Mouse (Mus musculus): ENCODE results near the gene Mthfd1l. TPM values are rescaled to one million over a fixed set of nuclear protein-coding genes. Genes with fewer than 3 reads are reported as not detected.

The Mthfd1l gene
- total and polyA plus RNA-seq, 3 experiments = 84.0 to 94.8 (median 90.3) TPM

- no peak overlapping the region for H3K9ac ChIP-seq (ENCODE audit: insufficient read depth, low read depth)
- no peaks in the 10 kb centered on the region for H3K9me3 ChIP-seq (replicated peaks; ENCODE audit: low read length)
- in situ Hi-C loops (cut with MboI; ENCODE audit: low pct_ligation_motif_present, low pct_unique_long_range_greater_than_20kb, low sequenced_read_pairs) (loop anchor here (10.0 to 25.0 kb wide), 2 partner anchors 406 to 603 kb away; no protein-coding TSS in a partner anchor), dilution Hi-C loops (cut with MboI; ENCODE audit: extremely low pct_ligation_motif_present, extremely low pct_unique_long_range_greater_than_20kb, low sequenced_read_pairs) (no loop called here)
- DNase-seq (ENCODE audit: extremely low read depth) = no peak
- H3K27me3 ChIP-seq (replicated peaks) = no peaks in the 10 kb centered on the region
- no peak for TF ChIP-seq ELF1 (IDR thresholded peaks at IDR 0.05; ENCODE audit: low read depth, low read length)
- TF ChIP-seq NELFE (IDR thresholded peaks at IDR 0.05; ENCODE audit: low read depth, low read length) = no peak
- TF ChIP-seq PAX5 (IDR thresholded peaks at IDR 0.05; ENCODE audit: low read length) = no peak
- no peak for TF ChIP-seq CHD1 (IDR thresholded peaks at IDR 0.05; ENCODE audit: low read depth, low read length)
- no peak for TF ChIP-seq MEF2A (IDR thresholded peaks at IDR 0.05; ENCODE audit: borderline replicate concordance, low read depth, low read length)
- no peak for TF ChIP-seq ZNF384 (IDR thresholded peaks at IDR 0.05; ENCODE audit: low read depth, low read length)
- no peak for TF ChIP-seq E2F4 (IDR thresholded peaks at IDR 0.05; ENCODE audit: insufficient replicate concordance, low read depth, low read length)
- TF ChIP-seq USF1 (IDR thresholded peaks at IDR 0.05; ENCODE audit: low read depth, low read length) = no peak
- TF ChIP-seq MXI1 (IDR thresholded peaks at IDR 0.05; ENCODE audit: low read depth, low read length) = no peak
- TF ChIP-seq CTCF (conservative IDR thresholded peaks at IDR 0.05 in 1 of 2, IDR thresholded peaks at IDR 0.05 in 1 of 2; ENCODE audit: low read depth in 2 of 2, low read length in 2 of 2) = no peak
- no peak for TF ChIP-seq ZKSCAN1 (IDR thresholded peaks at IDR 0.05; ENCODE audit: borderline replicate concordance, low read depth, low read length)
- no peak for TF ChIP-seq JUN (IDR thresholded peaks at IDR 0.05; ENCODE audit: insufficient read depth, low read depth, low read length)
- no peak for TF ChIP-seq USF2 (conservative IDR thresholded peaks at IDR 0.05; ENCODE audit: low read depth, low read length)
- no peak for TF ChIP-seq MAFK (IDR thresholded peaks at IDR 0.05; ENCODE audit: insufficient replicate concordance, low read length)
- TF ChIP-seq MAZ (IDR thresholded peaks at IDR 0.05; ENCODE audit: low read depth, low read length) = no peak
- TF ChIP-seq POLR2A (IDR thresholded peaks at IDR 0.05; ENCODE audit: low read depth, low read length) = no peak
- no peak for TF ChIP-seq UBTF (IDR thresholded peaks at IDR 0.05; ENCODE audit: low read depth, low read length)
- no peak for TF ChIP-seq GABPA (IDR thresholded peaks at IDR 0.05; ENCODE audit: insufficient replicate concordance, low read depth, low read length)
- H3K4me3 ChIP-seq (replicated peaks in 1 of 3; ENCODE audit: low read depth in 2 of 3, low read length in 2 of 3, poor library complexity in 1 of 3) = no peak overlapping the region
- H3K79me2 ChIP-seq (replicated peaks; ENCODE audit: control insufficient read depth, extremely low read depth, insufficient read depth, poor library complexity, severe bottlenecking) = no peaks in the 10 kb centered on the region
- no peaks in the 10 kb centered on the region for H3K36me3 ChIP-seq (replicated peaks in 1 of 2; ENCODE audit: control insufficient read depth in 1 of 2, insufficient read depth in 1 of 2, low read length in 1 of 2)
- peaks cover 3 to 12% of the 10 kb centered on the region in 2 experiments; a peak in 1 of 4 replicates for H3K4me1 ChIP-seq (ENCODE audit: control insufficient read depth in 1 of 2, insufficient read depth in 2 of 2)
- no peak overlapping the region for H3K27ac ChIP-seq (ENCODE audit: insufficient read depth, low read depth)
- H3K4me2 ChIP-seq (ENCODE audit: insufficient read depth, low read depth, poor library complexity, severe bottlenecking) = no peak overlapping the region
These were observed 32.3 kb upstream of the Mthfd1l start for GRCm38 (mm10) chr10:3940596-3940975.

GRCm38 (mm10) chr10:3941054-3941757 is 31.7 kb upstream of the Mthfd1l start:
- H3K36me3 ChIP-seq (replicated peaks in 1 of 2; ENCODE audit: control insufficient read depth in 1 of 2, insufficient read depth in 1 of 2, low read length in 1 of 2) = no peaks in the 10 kb centered on the region

More at GRCm38 (mm10) chr10:3941054-3941757, 31.7 kb upstream of the Mthfd1l start:
- Histone ChIP-seq H3K4me2 (ENCODE audit: insufficient read depth, low read depth, poor library complexity, severe bottlenecking) (no peak overlapping the region), H3K9ac (ENCODE audit: insufficient read depth, low read depth) (no peak overlapping the region), H3K4me3 (replicated peaks in 1 of 3; ENCODE audit: low read depth in 2 of 3, low read length in 2 of 3, poor library complexity in 1 of 3) (no peak overlapping the region), H3K27me3 (replicated peaks) (no peaks in the 10 kb centered on the region), H3K27ac (ENCODE audit: insufficient read depth, low read depth) (no peak overlapping the region), H3K9me3 (replicated peaks; ENCODE audit: low read length) (no peaks in the 10 kb centered on the region), H3K4me1 (ENCODE audit: control insufficient read depth in 1 of 2, insufficient read depth in 2 of 2) (peaks cover 3 to 12% of the 10 kb centered on the region in 2 experiments; a peak in 1 of 4 replicates), H3K79me2 (replicated peaks; ENCODE audit: control insufficient read depth, extremely low read depth, insufficient read depth, poor library complexity, severe bottlenecking) (no peaks in the 10 kb centered on the region)
- TF ChIP-seq SMC3 (IDR thresholded peaks at IDR 0.05; ENCODE audit: low read depth, low read length) = no peak
- TF ChIP-seq ZNF384 (IDR thresholded peaks at IDR 0.05; ENCODE audit: low read depth, low read length) = no peak
- TF ChIP-seq POLR2A (IDR thresholded peaks at IDR 0.05; ENCODE audit: low read depth, low read length) = no peak
- TF ChIP-seq ETS1 (conservative IDR thresholded peaks at IDR 0.05; ENCODE audit: low read depth, low read length) = no peak
- TF ChIP-seq MXI1 (IDR thresholded peaks at IDR 0.05; ENCODE audit: low read depth, low read length) = no peak
- no peak for TF ChIP-seq SIN3A (IDR thresholded peaks at IDR 0.05; ENCODE audit: low read length)
- no peak for TF ChIP-seq IRF4 (IDR thresholded peaks at IDR 0.05; ENCODE audit: low read depth, low read length)
- no peak for TF ChIP-seq NELFE (IDR thresholded peaks at IDR 0.05; ENCODE audit: low read depth, low read length)
- no peak for TF ChIP-seq MAX (IDR thresholded peaks at IDR 0.05; ENCODE audit: low read length)
- TF ChIP-seq ZMIZ1 (IDR thresholded peaks at IDR 0.05; ENCODE audit: low read depth, low read length) = no peak
- in situ Hi-C loops (cut with MboI; ENCODE audit: low pct_ligation_motif_present, low pct_unique_long_range_greater_than_20kb, low sequenced_read_pairs) = loop anchor here (10.0 to 25.0 kb wide), 2 partner anchors 406 to 604 kb away; no protein-coding TSS in a partner anchor
- dilution Hi-C loops (cut with MboI; ENCODE audit: extremely low pct_ligation_motif_present, extremely low pct_unique_long_range_greater_than_20kb, low sequenced_read_pairs) = no loop called here
- DNase-seq (ENCODE audit: extremely low read depth) = no peak
